Mouse (Mus musculus) testis, adult 2 months (tissue): ENCODE measurements around the gene Wdr91. TPM values are rescaled to one million over a fixed set of nuclear protein-coding genes. Genes with fewer than 3 reads are reported as not detected.

Experiments used
- H3K27ac ChIP-seq: fragments of 200-500 bp; 2 replicates; pipeline ENCODE4 v1.5.1; 2012; ENCODE audit warnings: low read depth, low read length; ENCODE audit not compliant: control insufficient read depth, insufficient read depth
- H3K27me3 ChIP-seq: fragments of 200-500 bp; 2 replicates; pipeline ENCODE4 v1.6.1; 2012; ENCODE audit warnings: mild to moderate bottlenecking, low read length, moderate library complexity; ENCODE audit not compliant: control insufficient read depth, insufficient read depth
- H3K36me3 ChIP-seq: fragments of 200-500 bp; 2 replicates; pipeline ENCODE4 v1.6.1; 2012; ENCODE audit warnings: mild to moderate bottlenecking, low read length; ENCODE audit not compliant: control insufficient read depth, insufficient read depth
- H3K4me1 ChIP-seq: fragments of 200-500 bp; 2 replicates; pipeline ENCODE4 v1.6.1; 2012; ENCODE audit warnings: low read length; ENCODE audit not compliant: control insufficient read depth, insufficient read depth
- H3K4me3 ChIP-seq: fragments of 200-500 bp; 2 replicates; pipeline ENCODE4 v1.5.1; 2012; ENCODE audit warnings: low read depth, mild to moderate bottlenecking, low read length, moderate library complexity, mixed read lengths; ENCODE audit not compliant: control insufficient read depth
- CTCF ChIP-seq: fragments of 200-500 bp; IDR thresholded peaks from 2 replicates; pipeline ENCODE4 v1.5.1; 2012; ENCODE audit warnings: low read depth, mild to moderate bottlenecking, inconsistent platforms, low read length, moderate library complexity; ENCODE audit not compliant: control insufficient read depth, insufficient read depth, insufficient replicate concordance
- POLR2A ChIP-seq: fragments of 200-500 bp; IDR thresholded peaks from 2 replicates; pipeline ENCODE4 v1.6.1; 2012; ENCODE audit warnings: low read depth, mild to moderate bottlenecking, inconsistent platforms, low read length, moderate library complexity; ENCODE audit not compliant: control insufficient read depth
- polyA plus RNA-seq: library from polyadenylated mRNA; depleted of rRNA; stranded (reverse); fragments of >200 nt; gene quantifications from 2 replicates; pipeline ENCODE4 v1.2.3, GENCODE M21; 2012

Wdr91 gene
- polyA plus RNA-seq, 1 experiment: 3.4 TPM

GRCm38 (mm10) chr6:34870724-34871123, 40.0 kb downstream of the Wdr91 start:
- Histone ChIP-seq H3K27me3 (no peaks in the 10 kb centered on the region), H3K36me3 (no peaks in the 10 kb centered on the region), H3K4me1 (no peaks in the 10 kb centered on the region; the same call in 1 of the 2 replicates), H3K27ac (no peak overlapping the region), H3K4me3 (no peak overlapping the region)
- no peak for TF ChIP-seq CTCF
- no peak for TF ChIP-seq POLR2A

- no peak for TF ChIP-seq POLR2A
- no peak for TF ChIP-seq CTCF
- H3K27me3 ChIP-seq: no peaks in the 10 kb centered on the region
- no peaks in the 10 kb centered on the region for H3K36me3 ChIP-seq
- H3K27ac ChIP-seq: no peak overlapping the region
- H3K4me3 ChIP-seq: no peak overlapping the region
- peaks cover 2% of the 10 kb centered on the region; the same call in 1 of the 2 replicates for H3K4me1 ChIP-seq
Observed at GRCm38 (mm10) chr6:34870136-34870535, 40.5 kb downstream of the Wdr91 start.

DNA sequence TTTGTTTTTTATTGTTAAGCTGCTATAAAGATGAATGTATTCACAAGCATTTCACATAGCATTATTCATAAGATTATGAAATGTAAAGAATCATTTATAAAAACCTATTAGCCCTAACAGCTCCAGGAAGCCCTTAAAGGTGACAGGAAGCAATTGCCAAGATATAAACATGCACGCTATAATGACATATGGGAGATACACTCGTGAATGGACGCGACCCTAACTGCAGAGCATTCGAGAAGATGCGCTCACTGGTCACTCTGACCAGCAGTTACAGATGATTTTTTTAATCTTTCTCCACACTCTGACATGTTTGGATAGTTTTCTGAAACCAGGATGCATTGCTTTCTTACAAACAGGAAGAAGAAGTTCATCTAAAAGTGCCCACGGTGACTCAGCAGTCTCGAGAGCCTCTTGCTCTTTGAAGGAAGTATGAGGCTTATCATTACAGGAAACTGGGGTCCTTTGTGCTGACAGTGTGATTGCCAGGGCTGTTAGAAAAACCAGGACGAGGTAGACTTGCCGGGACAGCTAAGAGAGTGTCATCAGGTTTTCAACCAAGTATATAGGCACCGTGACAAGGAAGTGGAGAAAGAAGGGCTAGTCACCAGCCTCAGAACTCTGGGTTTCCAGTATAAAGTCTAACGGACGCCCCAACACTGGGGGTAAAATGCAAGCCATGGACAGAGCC, 41.3 kb downstream of the Wdr91 start:
- Histone ChIP-seq H3K27ac (no peak overlapping the region), H3K4me3 (no peak overlapping the region), H3K27me3 (no peaks in the 10 kb centered on the region), H3K36me3 (no peaks in the 10 kb centered on the region), H3K4me1 (peaks cover 2% of the 10 kb centered on the region; the same call in 1 of the 2 replicates)
- TF ChIP-seq CTCF: no peak

DNA sequence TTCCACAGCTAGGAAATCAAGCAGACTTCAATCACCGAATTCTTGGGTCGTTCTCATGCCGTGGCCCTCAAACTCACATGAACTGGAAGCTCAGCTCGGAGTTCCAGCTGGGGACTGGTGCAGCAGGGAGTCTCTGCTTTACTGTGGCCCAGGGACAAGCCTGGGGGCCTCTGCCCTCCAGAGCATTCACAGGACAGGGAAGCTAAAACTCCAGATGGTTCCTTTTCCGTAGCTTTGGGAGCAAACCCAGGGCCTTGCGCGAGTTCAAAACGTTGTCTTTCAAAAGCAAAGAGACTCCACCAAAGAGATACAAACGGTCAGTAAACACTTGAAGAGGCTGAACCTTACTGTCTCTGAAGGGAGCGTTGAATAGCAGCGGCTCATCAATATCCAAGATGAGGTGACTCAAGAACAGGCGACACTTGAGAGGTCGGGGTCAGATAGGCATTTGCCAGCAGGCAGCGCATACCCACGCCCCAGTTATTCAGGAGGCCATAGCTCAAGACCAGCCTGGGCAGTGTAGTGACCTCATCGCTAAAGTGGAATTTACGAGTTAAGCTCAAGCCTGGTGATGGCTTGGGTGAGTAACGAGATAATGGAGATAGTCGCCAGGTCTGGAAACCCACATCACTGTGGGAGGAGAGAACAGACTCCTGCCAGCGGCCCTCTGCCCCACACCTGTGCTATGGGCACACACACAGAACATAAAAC, 42.0 kb downstream of the Wdr91 start:
- H3K27ac ChIP-seq: no peak overlapping the region
- H3K4me3 ChIP-seq: no peak overlapping the region
- TF ChIP-seq POLR2A (no peak), CTCF (no peak)
- no peaks in the 10 kb centered on the region for H3K27me3 ChIP-seq
- no peaks in the 10 kb centered on the region for H3K36me3 ChIP-seq
- H3K4me1 ChIP-seq: peaks cover 2% of the 10 kb centered on the region; the same call in 1 of the 2 replicates

GRCm38 (mm10) chr6:34867995-34868350, 42.7 kb downstream of the Wdr91 start:
- no peak for TF ChIP-seq POLR2A
- no peak for TF ChIP-seq CTCF
- no peak overlapping the region for H3K4me3 ChIP-seq
- H3K4me1 ChIP-seq: peaks cover 2% of the 10 kb centered on the region; the same call in 1 of the 2 replicates
- H3K27ac ChIP-seq: no peak overlapping the region
- H3K27me3 ChIP-seq: no peaks in the 10 kb centered on the region
- no peaks in the 10 kb centered on the region for H3K36me3 ChIP-seq

GRCm38 (mm10) chr6:34867301-34867994, 43.2 kb downstream of the Wdr91 start:
- Histone ChIP-seq H3K27me3 (no peaks in the 10 kb centered on the region), H3K4me1 (peaks cover 2% of the 10 kb centered on the region; the same call in 1 of the 2 replicates), H3K27ac (no peak overlapping the region), H3K4me3 (no peak overlapping the region), H3K36me3 (no peaks in the 10 kb centered on the region)
- TF ChIP-seq POLR2A (no peak), CTCF (no peak)

DNA sequence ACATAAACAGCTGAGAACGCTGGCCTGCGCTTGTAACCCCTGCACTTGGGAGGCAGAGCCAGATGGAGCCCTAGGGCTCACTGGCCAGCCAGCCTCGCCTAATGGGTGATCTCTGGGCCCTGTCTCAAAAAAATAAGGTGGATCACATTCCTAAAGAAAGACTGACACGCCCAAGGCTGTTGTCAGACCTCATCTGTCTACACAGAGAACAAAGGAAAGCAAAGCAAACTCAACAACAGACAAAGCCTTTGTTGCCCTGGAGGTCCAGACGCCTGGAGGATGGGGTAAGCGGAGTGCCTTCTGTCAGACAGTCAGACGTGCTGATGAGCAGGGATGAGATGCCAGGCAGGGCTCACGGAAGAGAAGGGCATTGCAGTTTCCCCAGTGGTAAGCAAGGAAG, 43.9 kb downstream of the Wdr91 start:
- H3K36me3 ChIP-seq: no peaks in the 10 kb centered on the region
- H3K4me3 ChIP-seq: no peak overlapping the region
- H3K27ac ChIP-seq: no peak overlapping the region
- no peaks in the 10 kb centered on the region for H3K27me3 ChIP-seq
- TF ChIP-seq POLR2A (no peak), CTCF (no peak)
- peaks cover 5% of the 10 kb centered on the region; the same call in 1 of the 2 replicates for H3K4me1 ChIP-seq
